Mouse (Mus musculus): ENCODE results near the gene Rnf217. TPM values are rescaled to one million over a fixed set of nuclear protein-coding genes. Genes with fewer than 3 reads are reported as not detected.

Rnf217 gene
- total RNA-seq (2021) = 10 to 100 TPM; 12.9 to 14.3 TPM

- DNase-seq (ENCODE audit: extremely low spot score in 1 of 2, low spot score in 2 of 2) = peak; percentile 48 to 80
- intact Hi-C loops (cut with DNase I) = loop anchor here (5.0 to 10.0 kb wide), 2 partner anchors 107 to 295 kb away; partner anchors contain the start of gene Hddc2
Measured at GRCm38 (mm10) chr10:31609066-31609961, at the start of gene Rnf217. Rnf217 (minus strand) TSS chr10:31609184.

DNA sequence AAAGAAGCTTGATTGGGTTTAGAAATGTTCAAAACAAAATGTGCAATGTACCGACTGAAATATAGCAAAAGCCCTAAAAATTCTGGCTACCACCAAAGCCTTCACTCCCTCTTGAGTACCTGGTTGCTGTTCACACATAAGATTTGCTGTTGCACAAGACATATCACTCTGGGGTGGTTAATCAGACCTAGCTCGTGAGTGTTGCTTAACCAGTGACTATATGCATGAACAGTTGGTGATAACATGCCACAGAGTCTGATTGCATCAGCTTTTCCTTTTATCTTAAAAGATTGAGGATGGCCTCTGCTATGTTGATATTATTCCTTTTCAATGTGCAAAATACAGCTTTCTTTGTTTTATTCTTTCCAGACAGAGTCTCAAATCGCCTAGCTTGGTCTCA lies 38.3 kb upstream of the Rnf217 start:
- no peak for DNase-seq (ENCODE audit: extremely low spot score in 1 of 2, low spot score in 2 of 2)
- intact Hi-C loops (cut with DNase I) = no loop called here

GRCm38 (mm10) chr10:31646083-31646482 lies 37.1 kb upstream of the Rnf217 start:
- intact Hi-C loops (cut with DNase I) = no loop called here
- DNase-seq (ENCODE audit: extremely low spot score in 1 of 2, low spot score in 2 of 2) = no peak

DNA sequence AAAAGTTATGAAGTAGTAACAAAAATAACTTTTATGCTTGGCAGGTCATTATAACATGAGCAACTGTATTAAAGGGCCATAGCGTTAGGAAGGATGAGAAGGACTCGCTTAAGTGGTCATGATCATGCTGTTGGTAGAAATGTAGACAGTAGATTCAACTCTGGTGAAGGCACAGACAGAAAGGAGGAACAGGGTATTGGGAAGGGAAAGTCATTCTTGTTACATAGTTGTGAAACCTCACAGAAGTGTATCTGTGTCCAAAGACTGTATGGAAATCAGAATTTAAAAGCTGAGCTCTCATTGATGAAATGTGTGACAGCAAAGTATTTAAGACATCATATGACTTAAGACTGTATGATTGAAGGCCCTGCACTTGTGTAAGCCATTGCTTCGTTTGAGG lies 26.1 kb upstream of the Rnf217 start:
- DNase-seq (ENCODE audit: extremely low spot score in 1 of 2, low spot score in 2 of 2) = no peak
- intact Hi-C loops (cut with DNase I) = no loop called here

GRCm38 (mm10) chr10:31632005-31632404 lies 23.0 kb upstream of the Rnf217 start:
- DNase-seq (ENCODE audit: extremely low spot score in 1 of 2, low spot score in 2 of 2) = peak in 1 of 2 experiments; percentile 14
- intact Hi-C loops (cut with DNase I) = no loop called here

GRCm38 (mm10) chr10:31615355-31615754 lies 6.4 kb upstream of the Rnf217 start:
- intact Hi-C loops (cut with DNase I) = no loop called here

DNA sequence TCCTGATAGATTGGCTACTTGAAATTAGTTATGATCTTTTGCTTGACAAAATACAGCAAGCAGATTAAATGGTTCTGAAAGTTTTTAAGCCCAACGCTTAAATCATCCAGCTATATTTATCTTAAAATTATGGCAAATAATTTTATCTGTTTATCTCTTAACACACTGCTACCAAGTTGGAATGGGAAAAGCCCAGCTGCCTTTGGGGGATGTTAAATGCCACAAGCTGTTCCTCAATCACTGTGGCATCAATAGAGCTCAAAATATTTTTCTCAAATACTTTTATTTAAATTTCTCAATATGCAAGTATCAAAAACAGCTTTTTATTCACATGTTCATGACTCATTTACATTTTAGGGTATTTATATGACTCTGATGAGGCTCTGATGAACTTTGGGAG lies 5.1 kb upstream of the Rnf217 start:
- intact Hi-C loops (cut with DNase I) = no loop called here
- DNase-seq (ENCODE audit: extremely low spot score in 1 of 2, low spot score in 2 of 2) = no peak

More at GRCm38 (mm10) chr10:31615355-31615754, 6.4 kb upstream of the Rnf217 start:
- DNase-seq (ENCODE audit: extremely low spot score in 1 of 2, low spot score in 2 of 2) = no peak

DNA sequence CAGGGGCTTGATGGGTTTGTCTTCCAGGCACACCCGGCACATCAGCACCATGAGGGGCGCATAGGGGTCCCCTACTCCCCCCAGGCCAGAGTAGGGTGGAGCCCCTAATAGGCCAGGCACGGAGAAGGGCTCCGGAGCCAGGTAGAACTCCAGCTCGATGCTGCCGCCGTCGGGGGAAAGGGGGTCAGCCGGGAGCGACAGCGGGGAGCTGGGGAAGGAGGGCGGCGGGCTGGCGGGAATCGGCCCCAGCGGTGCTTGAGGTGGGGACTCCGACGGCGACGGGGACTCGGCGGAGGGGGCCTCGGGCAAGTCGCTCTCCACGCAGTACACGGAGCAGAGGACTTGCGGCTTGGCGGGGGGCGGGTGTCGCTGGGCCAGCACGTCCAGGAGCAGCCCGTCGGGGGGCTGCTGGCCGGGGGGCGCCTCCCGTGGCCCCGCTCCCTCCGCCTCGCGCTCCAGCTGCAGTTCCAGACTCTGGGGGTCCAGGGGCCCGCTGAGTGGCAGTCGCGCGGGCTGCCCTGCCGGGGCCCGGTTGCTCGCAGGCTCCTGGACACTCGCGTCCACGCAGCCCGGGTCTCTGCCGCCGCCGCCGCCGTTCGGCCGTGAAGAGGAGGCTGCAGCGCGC lies 431 bp downstream of the Rnf217 start:
- peak in 1 of 2 experiments; percentile 66 for DNase-seq (ENCODE audit: extremely low spot score in 1 of 2, low spot score in 2 of 2)
- intact Hi-C loops (cut with DNase I) = loop anchor here (5.0 to 10.0 kb wide), 2 partner anchors 106 to 294 kb away; partner anchors contain the start of gene Hddc2

- no peak for DNase-seq (ENCODE audit: extremely low spot score in 1 of 2, low spot score in 2 of 2)
- intact Hi-C loops (cut with DNase I) = loop anchor here (5.0 to 10.0 kb wide), 2 partner anchors 105 to 292 kb away; partner anchors contain the start of gene Hddc2
Measured at GRCm38 (mm10) chr10:31606981-31607867, 1.8 kb downstream of the Rnf217 start.

DNA sequence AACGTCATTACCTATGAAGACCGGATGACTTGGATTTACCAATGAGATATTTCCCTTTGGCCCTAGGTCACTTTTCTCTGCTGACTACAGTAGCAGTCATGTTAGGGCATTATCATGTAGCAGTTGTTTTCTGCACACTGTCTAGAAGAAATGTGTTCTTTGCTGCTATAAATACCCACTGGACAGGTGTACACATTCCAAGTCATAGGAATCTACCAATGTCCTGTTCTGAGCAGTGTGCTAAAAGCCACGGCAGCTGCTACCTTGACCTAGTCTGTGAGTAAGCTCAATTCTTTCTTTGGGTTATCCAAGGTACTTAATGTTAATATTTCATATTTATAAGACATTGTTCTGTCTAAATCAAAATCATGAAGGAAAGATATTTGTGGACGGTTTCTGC lies 5.1 kb downstream of the Rnf217 start:
- DNase-seq (ENCODE audit: extremely low spot score in 1 of 2, low spot score in 2 of 2) = no peak
- intact Hi-C loops (cut with DNase I) = loop anchor here (10.0 kb wide), 1 partner anchor 289 kb away; the partner anchor contains the start of gene Hddc2

DNA sequence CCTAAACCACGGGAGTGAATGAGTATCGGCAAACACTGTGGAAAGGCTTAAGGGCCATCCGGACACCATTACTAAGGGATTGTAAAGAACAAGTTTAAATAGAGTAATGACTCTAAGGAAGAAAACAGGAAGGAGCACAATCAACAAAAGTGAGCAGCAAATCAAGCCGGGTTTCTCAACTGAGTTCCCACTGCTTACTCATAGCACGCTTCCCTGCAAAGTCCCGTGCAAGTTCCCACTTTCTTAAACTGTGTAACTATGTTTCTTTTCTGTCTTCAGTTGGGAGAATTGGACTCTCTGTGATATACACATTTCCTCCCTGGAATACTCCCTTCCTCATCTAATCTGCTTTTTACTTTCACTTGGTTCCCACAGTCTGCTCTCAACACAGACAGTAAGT lies 8.9 kb downstream of the Rnf217 start:
- no peak for DNase-seq (ENCODE audit: extremely low spot score in 1 of 2, low spot score in 2 of 2)
- intact Hi-C loops (cut with DNase I) = loop anchor here (10.0 kb wide), 1 partner anchor 285 kb away; the partner anchor contains the start of gene Hddc2

DNA sequence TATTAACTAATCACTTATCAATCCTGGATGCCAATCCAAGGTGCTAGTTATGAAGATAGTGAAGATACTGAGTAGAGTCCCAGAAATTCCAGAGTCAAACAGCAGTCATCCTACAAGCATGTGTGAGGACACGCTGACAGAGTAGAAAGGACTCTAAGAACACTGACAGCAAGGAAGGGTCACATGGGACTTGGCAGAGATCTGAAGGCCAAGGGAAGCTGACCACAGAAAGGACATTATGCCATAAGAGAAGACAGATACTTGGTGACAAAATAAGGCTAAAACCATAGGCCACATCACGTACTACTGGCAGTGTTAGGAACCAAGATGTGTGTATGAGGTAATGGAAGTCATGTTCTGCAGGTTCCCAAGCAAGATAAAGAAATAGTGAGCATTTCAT lies 11.1 kb downstream of the Rnf217 start:
- intact Hi-C loops (cut with DNase I) = no loop called here
- no peak for DNase-seq (ENCODE audit: extremely low spot score in 1 of 2, low spot score in 2 of 2)

GRCm38 (mm10) chr10:31596804-31597203 lies 12.2 kb downstream of the Rnf217 start:
- no peak for DNase-seq (ENCODE audit: extremely low spot score in 1 of 2, low spot score in 2 of 2)
- intact Hi-C loops (cut with DNase I) = no loop called here

- DNase-seq (ENCODE audit: extremely low spot score in 1 of 2, low spot score in 2 of 2) = no peak
- intact Hi-C loops (cut with DNase I) = no loop called here
Measured at GRCm38 (mm10) chr10:31595326-31595725, 13.7 kb downstream of the Rnf217 start.

GRCm38 (mm10) chr10:31592741-31593524 lies 16.1 kb downstream of the Rnf217 start:
- no peak for DNase-seq (ENCODE audit: extremely low spot score in 1 of 2, low spot score in 2 of 2)
- intact Hi-C loops (cut with DNase I) = no loop called here

DNA sequence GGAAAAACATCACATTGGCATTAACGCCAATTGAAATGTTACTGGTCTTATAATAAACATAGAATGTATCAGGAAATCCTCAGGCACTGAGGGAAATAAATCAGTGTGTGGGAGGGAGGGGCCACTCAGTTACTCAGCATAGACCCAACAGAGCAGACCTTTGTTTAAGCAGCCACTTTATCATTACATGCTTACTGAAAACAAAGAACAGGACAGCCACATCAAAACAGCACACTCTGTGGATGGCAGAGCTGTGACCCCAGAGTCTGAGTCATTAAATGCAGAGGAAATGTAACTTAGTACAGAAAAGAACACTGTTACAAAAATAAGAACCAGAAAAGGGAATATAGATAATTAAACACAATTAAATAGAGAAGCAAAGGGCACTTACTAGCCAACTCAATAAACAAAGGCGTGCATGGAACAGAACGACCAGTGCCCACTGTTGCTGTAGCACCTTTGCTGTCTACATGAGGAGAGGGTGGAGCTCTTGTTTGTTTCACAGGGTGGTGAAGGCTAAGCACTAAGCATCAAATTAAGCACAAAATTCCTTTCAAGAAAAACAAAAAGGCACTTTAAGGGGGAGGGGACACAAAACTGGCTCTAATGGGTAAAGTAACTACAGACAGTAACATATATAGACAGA lies 16.8 kb downstream of the Rnf217 start:
- intact Hi-C loops (cut with DNase I) = no loop called here
- DNase-seq (ENCODE audit: extremely low spot score in 1 of 2, low spot score in 2 of 2) = no peak

GRCm38 (mm10) chr10:31580722-31581121 lies 28.3 kb downstream of the Rnf217 start:
- DNase-seq (ENCODE audit: extremely low spot score in 1 of 2, low spot score in 2 of 2) = no peak
- intact Hi-C loops (cut with DNase I) = no loop called here

GRCm38 (mm10) chr10:31580073-31580472 lies 28.9 kb downstream of the Rnf217 start:
- intact Hi-C loops (cut with DNase I) = no loop called here

More at GRCm38 (mm10) chr10:31580073-31580472, 28.9 kb downstream of the Rnf217 start:
- DNase-seq (ENCODE audit: extremely low spot score in 1 of 2, low spot score in 2 of 2) = no peak

All from left cerebral cortex, postnatal 10 days (tissue).